Mouse (Mus musculus) gastrocnemius, postnatal 36 days (tissue): ENCODE measurements around the gene Ccdc102a. TPM values are rescaled to one million over a fixed set of nuclear protein-coding genes. Genes with fewer than 3 reads are reported as not detected.

Experiments used
- DNase-seq, 2 experiments: peaks; one replicate each; pipeline ENCODE4 v3.0.0; 2022
- intact Hi-C: fragments of 180-260 bp; cut with DNase I; formaldehyde crosslinking; loops from one replicate; pipeline ENCODE4 v1.15.1; 2025
- long read RNA-seq, 2 experiments: library from polyadenylated mRNA; stranded (forward); transcript quantifications; one replicate each; pipeline ENCODE4 v2.0.0; 2021
- total RNA-seq, 2 experiments: library from RNA; stranded (reverse); gene quantifications; 2 replicates each; pipeline ENCODE4 v1.2.3; 2021

Gene Ccdc102a
- total RNA-seq, result 1 to 10 TPM; 3.3 to 3.8 TPM
- long read RNA-seq, experiment 1, partial matches to known transcripts, result 0 of 5 reads
- long read RNA-seq, experiment 1, other reads (novel, unspliced or antisense), result 1 of 5 reads
- long read RNA-seq, experiment 2, partial matches to known transcripts, result 1 of 4 reads
- long read RNA-seq, experiment 2, other reads (novel, unspliced or antisense), result 1 of 4 reads

GRCm38 (mm10) chr8:94917851-94918495 lies at the start of gene Ccdc102a:
Gene Ccdc102a, minus strand, starts transcription at chr8:94918098.
- intact Hi-C loops, result no loop called here
- peak; percentile 63 to 66 for DNase-seq

GRCm38 (mm10) chr8:94967554-94967953 lies 49.7 kb upstream of the Ccdc102a start:
- no peak for DNase-seq

GRCm38 (mm10) chr8:94967071-94967470 lies 49.2 kb upstream of the Ccdc102a start:
- intact Hi-C loops, result no loop called here
- no peak for DNase-seq

More at GRCm38 (mm10) chr8:94967554-94967953, 49.7 kb upstream of the Ccdc102a start:
- intact Hi-C loops, result no loop called here

GRCm38 (mm10) chr8:94966578-94966977 lies 48.7 kb upstream of the Ccdc102a start:
- no peak for DNase-seq
- intact Hi-C loops, result no loop called here

GRCm38 (mm10) chr8:94964828-94965227 lies 46.9 kb upstream of the Ccdc102a start:
- DNase-seq, result no peak
- intact Hi-C loops, result no loop called here

- no peak for DNase-seq
- intact Hi-C loops, result no loop called here
Measured at GRCm38 (mm10) chr8:94962201-94962600, 44.3 kb upstream of the Ccdc102a start.

- intact Hi-C loops, result no loop called here
Measured at GRCm38 (mm10) chr8:94956078-94956574, 38.2 kb upstream of the Ccdc102a start.

GRCm38 (mm10) chr8:94954921-94955758 lies 37.2 kb upstream of the Ccdc102a start:
- DNase-seq, result no peak
- intact Hi-C loops, result no loop called here

More at GRCm38 (mm10) chr8:94956078-94956574, 38.2 kb upstream of the Ccdc102a start:
- DNase-seq, result no peak

GRCm38 (mm10) chr8:94954368-94954737 lies 36.5 kb upstream of the Ccdc102a start:
- DNase-seq, result no peak
- intact Hi-C loops, result no loop called here

GRCm38 (mm10) chr8:94953624-94954367 lies 35.9 kb upstream of the Ccdc102a start:
- intact Hi-C loops, result no loop called here
- no peak for DNase-seq

- intact Hi-C loops, result no loop called here
- no peak for DNase-seq
Measured at GRCm38 (mm10) chr8:94952086-94952485, 34.2 kb upstream of the Ccdc102a start.

GRCm38 (mm10) chr8:94950458-94950857 lies 32.6 kb upstream of the Ccdc102a start:
- intact Hi-C loops, result loop anchor here (1.0 kb wide), 1 partner anchor 51 kb away; no protein-coding TSS in a partner anchor
- DNase-seq, result no peak

- intact Hi-C loops, result loop anchor here (1.0 kb wide), 1 partner anchor 51 kb away; no protein-coding TSS in a partner anchor
Measured at GRCm38 (mm10) chr8:94950046-94950445, 32.1 kb upstream of the Ccdc102a start.

GRCm38 (mm10) chr8:94949010-94949409 lies 31.1 kb upstream of the Ccdc102a start:
- no peak for DNase-seq
- intact Hi-C loops, result no loop called here

More at GRCm38 (mm10) chr8:94950046-94950445, 32.1 kb upstream of the Ccdc102a start:
- DNase-seq, result peak; percentile 57 to 59

- intact Hi-C loops, result no loop called here
- no peak for DNase-seq
Measured at GRCm38 (mm10) chr8:94948421-94948820, 30.5 kb upstream of the Ccdc102a start.

GRCm38 (mm10) chr8:94945185-94945584 lies 27.3 kb upstream of the Ccdc102a start:
- DNase-seq, result no peak
- intact Hi-C loops, result no loop called here

GRCm38 (mm10) chr8:94942566-94942965 lies 24.7 kb upstream of the Ccdc102a start:
- DNase-seq, result peak; percentile 29 to 38
- intact Hi-C loops, result loop anchor here (5.0 kb wide), 1 partner anchor 265 kb away; no protein-coding TSS in a partner anchor

GRCm38 (mm10) chr8:94935172-94935571 lies 17.3 kb upstream of the Ccdc102a start:
- intact Hi-C loops, result no loop called here
- DNase-seq, result no peak

GRCm38 (mm10) chr8:94933918-94934317 lies 16.0 kb upstream of the Ccdc102a start:
- intact Hi-C loops, result no loop called here
- no peak for DNase-seq

GRCm38 (mm10) chr8:94928227-94928626 lies 10.3 kb upstream of the Ccdc102a start:
- no peak for DNase-seq
- intact Hi-C loops, result no loop called here
